Mouse (Mus musculus) adrenal gland (tissue): ENCODE data around the gene Casc3.

Experiments used
- intact Hi-C: fragments of 180-260 bp; cut with DNase I; formaldehyde crosslinking; loops from one replicate; pipeline ENCODE4 v1.15.1; 2025

Gene Casc3

GRCm38 (mm10) chr11:98827877-98828276 is 23.2 kb downstream of the Casc3 start:
- intact Hi-C loops, result loop anchor here (2.0 to 5.0 kb wide), 2 partner anchors 39 to 116 kb away; no protein-coding TSS in a partner anchor

- intact Hi-C loops, result loop anchor here (2.0 to 5.0 kb wide), 2 partner anchors 40 to 117 kb away; no protein-coding TSS in a partner anchor
Observed at GRCm38 (mm10) chr11:98829091-98829775, 24.5 kb downstream of the Casc3 start.

GRCm38 (mm10) chr11:98829875-98830274 is 25.2 kb downstream of the Casc3 start:
- intact Hi-C loops, result loop anchor here (2.0 to 5.0 kb wide), 3 partner anchors 41 to 128 kb away; partner anchors contain the start of gene Csf3

DNA sequence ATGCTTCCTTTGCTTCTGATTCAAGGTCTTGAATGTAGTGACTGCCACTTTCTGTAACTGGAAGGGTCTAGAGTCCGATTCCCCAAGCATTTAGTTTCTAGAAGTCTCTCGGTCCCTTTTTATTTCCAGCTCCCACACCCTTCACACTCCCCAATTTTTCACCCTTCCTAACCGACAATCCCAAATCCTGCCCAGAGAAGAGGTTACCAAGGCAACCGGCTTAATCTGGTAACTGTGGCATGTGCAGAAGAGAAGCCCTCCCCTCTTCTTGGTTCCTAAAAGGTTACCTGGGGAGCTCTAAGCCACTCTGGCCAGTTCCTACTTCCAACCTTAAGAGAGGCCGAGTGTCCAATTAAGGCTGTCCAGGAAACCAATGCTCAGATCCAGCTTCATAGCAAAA is 30.6 kb downstream of the Casc3 start:
- intact Hi-C loops, result no loop called here

DNA sequence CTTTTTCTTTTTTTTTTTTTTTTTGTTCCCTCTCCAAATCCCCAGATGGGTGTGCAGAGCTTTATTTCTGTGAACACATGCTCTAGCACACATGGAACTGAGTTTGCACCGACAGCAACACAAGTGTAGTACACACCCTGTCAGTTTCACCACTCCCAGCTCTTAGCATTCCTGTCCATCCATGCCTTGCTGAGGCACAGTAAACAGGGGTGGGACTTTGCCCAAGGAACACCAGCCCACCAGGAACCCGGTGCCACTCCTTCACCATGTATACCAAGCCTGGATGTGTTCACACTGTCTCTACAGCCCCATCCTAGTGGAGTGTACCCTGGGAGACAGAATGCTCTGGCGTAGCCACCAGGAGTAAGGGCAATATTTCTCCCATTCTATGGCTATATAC is 31.0 kb downstream of the Casc3 start:
- intact Hi-C loops, result no loop called here

DNA sequence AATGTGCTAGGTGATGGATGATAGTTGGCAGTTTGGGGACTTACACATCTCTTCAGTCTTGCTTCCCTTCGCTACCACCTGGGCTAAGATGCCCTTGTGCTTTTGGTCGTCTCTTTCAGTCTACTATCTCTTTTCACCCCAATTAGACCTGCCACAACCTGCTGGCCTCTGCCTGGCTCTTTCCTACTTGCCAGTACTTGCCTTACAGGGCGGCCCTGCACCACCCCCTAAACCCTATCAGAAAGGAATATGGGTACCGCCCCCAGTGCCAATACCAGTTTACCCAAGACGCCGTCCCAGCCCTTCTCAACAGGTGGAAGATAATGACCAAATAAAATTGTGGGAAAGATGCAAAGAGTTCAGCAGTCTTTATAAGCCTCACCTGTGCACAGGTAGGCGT is 31.4 kb downstream of the Casc3 start:
- intact Hi-C loops, result no loop called here

- intact Hi-C loops, result no loop called here
Observed at GRCm38 (mm10) chr11:98836651-98837141, 32.0 kb downstream of the Casc3 start, which contains the start of gene Rapgefl1. Gene Rapgefl1 (plus strand): TSS chr11:98836785.

DNA sequence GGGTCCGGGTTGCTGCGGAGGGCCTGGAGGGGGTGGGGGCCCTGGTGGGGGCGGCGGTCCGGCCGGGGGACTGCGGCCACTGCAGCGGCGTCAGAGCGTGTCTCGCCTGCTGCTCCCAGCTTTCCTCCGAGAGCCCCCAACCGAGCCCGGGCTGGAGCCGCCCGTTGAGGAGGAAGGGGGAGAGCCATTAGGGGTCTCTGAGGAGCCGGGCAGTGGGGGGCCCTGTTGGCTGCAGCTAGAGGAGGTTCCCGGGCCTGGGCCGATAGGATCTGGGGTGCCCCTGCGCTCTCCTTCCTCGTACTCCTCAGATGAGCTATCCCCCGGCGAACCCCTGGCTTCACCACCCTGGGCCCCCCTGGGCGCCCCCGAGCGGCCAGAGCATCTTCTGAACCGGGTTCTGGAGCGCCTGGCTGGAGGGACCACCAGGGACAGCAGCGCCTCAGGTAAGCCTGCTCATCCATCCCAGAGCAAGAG is 32.6 kb downstream of the Casc3 start:
- intact Hi-C loops, result no loop called here

GRCm38 (mm10) chr11:98837917-98838316 is 33.2 kb downstream of the Casc3 start:
- intact Hi-C loops, result no loop called here

GRCm38 (mm10) chr11:98838512-98838911 is 33.8 kb downstream of the Casc3 start:
- intact Hi-C loops, result no loop called here

GRCm38 (mm10) chr11:98839402-98839801 is 34.7 kb downstream of the Casc3 start:
- intact Hi-C loops, result no loop called here

DNA sequence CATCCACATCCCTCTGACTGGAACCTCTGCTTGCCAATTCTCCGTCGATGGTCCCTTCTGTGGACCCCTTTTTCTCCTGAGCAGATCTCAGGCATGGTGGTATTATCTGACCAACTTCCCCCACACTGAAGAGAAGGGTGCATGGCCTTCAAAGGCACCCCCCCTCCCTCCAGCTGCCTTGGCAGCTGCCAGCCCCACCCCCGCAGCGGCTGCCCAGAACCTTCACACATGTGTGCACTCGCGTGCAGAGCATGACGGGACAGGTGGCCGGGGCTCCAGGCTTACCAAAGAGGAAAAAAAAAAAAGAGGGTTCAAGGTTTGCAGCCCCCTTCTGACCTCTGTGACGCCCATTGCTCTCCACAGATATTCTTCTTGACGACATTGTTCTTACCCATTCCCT is 35.2 kb downstream of the Casc3 start:
- intact Hi-C loops, result no loop called here

DNA sequence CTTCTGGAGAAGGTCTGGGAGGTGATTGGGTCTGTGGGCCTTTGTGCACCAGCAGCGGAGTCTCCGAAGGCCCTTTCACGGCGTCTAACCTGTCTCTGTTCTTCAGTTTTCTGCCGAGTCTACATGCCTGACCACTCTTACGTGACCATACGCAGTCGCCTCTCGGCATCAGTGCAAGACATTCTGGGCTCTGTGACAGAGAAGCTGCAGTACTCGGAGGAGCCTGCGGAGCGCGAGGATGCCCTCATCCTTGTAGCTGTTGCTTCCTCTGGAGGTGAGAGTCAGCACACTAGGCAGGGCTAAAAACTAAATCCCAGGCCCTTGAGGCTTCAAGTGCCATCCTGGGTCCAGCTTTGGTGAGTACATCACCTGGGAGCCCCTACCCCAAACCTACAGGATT is 41.3 kb downstream of the Casc3 start:
- intact Hi-C loops, result no loop called here

- intact Hi-C loops, result no loop called here
Observed at GRCm38 (mm10) chr11:98846865-98847604, 42.3 kb downstream of the Casc3 start.

- intact Hi-C loops, result no loop called here
Observed at GRCm38 (mm10) chr11:98849196-98849894, 44.6 kb downstream of the Casc3 start.

GRCm38 (mm10) chr11:98850100-98851093 is 45.7 kb downstream of the Casc3 start:
- intact Hi-C loops, result no loop called here

DNA sequence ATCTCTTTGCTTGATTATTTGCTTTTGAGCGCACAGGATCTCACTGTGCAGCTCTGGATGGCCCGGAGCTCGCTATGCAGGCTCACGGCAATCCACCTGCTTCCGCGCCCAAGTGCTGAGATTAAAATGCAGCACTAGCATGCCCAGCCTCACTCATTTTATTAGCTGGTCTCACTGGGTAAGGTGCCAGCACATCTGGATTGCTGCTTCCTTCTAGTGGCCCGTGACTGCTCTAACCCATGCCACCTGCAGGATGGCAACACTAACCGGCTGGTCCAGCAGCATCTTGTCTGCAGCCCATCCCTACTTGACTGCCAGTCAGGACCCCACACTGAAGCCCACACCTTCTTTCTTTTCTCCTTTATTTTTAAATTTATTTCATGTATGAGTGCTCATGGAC is 49.4 kb downstream of the Casc3 start:
- intact Hi-C loops, result no loop called here

GRCm38 (mm10) chr11:98854659-98855058 is 50.0 kb downstream of the Casc3 start:
- intact Hi-C loops, result no loop called here

DNA sequence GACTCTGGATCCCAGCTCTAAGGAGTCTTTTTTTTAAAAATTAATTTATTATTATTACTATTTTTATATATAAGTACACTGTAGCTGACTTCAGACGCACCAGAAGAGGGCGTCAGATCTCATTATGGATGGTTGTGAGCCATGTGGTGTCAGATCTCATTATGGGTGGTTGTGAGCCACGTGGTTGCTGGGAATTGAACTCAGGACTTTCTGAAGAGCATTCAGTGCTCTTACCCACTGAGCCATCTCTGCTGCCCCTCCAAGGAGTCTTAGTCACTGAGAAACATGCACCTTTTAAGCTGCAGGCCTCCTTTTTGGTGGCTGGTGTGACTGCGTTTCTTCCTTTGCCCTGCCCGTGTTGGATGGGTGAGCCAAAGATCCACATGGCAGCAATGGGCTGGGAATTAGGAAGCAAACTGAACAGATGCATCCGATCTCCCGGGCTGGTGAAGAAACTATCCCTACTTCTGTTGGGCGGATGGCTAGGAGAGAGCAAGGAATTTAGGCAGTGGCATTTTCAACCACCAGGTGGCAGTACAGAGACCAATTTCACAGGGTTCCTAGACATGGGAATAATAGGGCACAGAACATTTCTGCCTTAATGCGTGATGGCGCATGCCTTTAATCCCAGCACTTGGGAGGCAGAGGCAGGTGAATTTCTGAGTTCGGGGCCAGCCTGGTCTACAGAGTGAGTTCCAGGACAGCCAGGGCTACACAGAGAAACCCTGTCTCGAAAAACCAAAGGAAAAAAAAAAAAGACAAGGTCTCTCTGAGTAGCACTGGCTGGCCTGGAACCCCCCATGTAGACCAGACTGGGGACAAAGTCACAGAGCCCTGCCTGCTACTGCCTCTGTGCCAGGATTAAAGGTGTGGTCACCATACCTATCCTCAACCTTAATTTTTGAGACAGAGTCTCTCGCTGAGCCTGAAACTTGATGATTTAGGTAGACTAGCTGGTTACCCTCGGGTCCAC is 54.3 kb downstream of the Casc3 start:
- intact Hi-C loops, result loop anchor here (1.0 kb wide), 1 partner anchor 51 kb away; no protein-coding TSS in a partner anchor
